Mouse (Mus musculus) pancreas, adult 10 weeks (tissue): Measurements from ENCODE around the gene Rcor2. TPM values are rescaled to one million over a fixed set of nuclear protein-coding genes. Genes with fewer than 3 reads are reported as not detected.

Experiments
- polyA plus RNA-seq: library from polyadenylated mRNA; stranded (reverse); fragments of 350-450 nt; fragmentation: Illumina TruSeq; extraction: RNeasy Lipid Tissue Mini Kit (QIAGEN cat#74804); gene quantifications from one replicate; pipeline ENCODE4 v1.2.3, GENCODE M21; 2015; ENCODE audit warnings: low read depth, low replicate concordance; ENCODE audit not compliant: insufficient read depth

Rcor2 gene
- polyA plus RNA-seq: not detected

GRCm38 (mm10) chr19:7267091-7267741 is at the start of gene Rcor2:
TSS of gene Rcor2 (plus strand) at chr19:7267325.

GRCm38 (mm10) chr19:7240782-7241690 is 26.1 kb upstream of the Rcor2 start, which contains the start of gene Naa40:
TSS of gene Naa40 (minus strand) at chr19:7241183.

Other genes with a start within 250 kb of the Rcor2 start
- gene Fermt3, start 247.9 kb upstream of the Rcor2 start, polyA plus RNA-seq: 2.3 TPM
- gene Stip1, start 227.4 kb upstream of the Rcor2 start, polyA plus RNA-seq: 15.0 TPM
- 9.8 TPM for gene Macrod1, start 210.5 kb upstream of the Rcor2 start, polyA plus RNA-seq
- 0.54 TPM for gene Flrt1, start 161.6 kb upstream of the Rcor2 start, polyA plus RNA-seq
- 15.2 TPM for gene Otub1, start 61.0 kb upstream of the Rcor2 start, polyA plus RNA-seq
- gene Cox8a, start 49.7 kb upstream of the Rcor2 start, polyA plus RNA-seq: 113 TPM
- gene Naa40, start 26.1 kb upstream of the Rcor2 start, polyA plus RNA-seq: 4.7 TPM
- 17.4 TPM for gene Mark2, start 74.5 kb downstream of the Rcor2 start, polyA plus RNA-seq
- gene Spindoc, start 115.7 kb downstream of the Rcor2 start, polyA plus RNA-seq: 8.0 TPM
- 8.0 TPM for gene 2700081O15Rik, start 150.3 kb downstream of the Rcor2 start, polyA plus RNA-seq
- gene Rtn3, start 216.0 kb downstream of the Rcor2 start, polyA plus RNA-seq: 33.1 TPM
- 10.4 TPM for gene Atl3, start 226.7 kb downstream of the Rcor2 start, polyA plus RNA-seq